Mouse (Mus musculus): ENCODE measurements around the gene Mdga1.

GRCm38 (mm10) chr17:29788573-29788972 is 181.3 kb downstream of the Mdga1 start:
- TF ChIP-seq CTCF (IDR thresholded peaks at IDR 0.05; ENCODE audit: control insufficient read depth, insufficient read depth, insufficient read length): no peak
- no peak for TF ChIP-seq MAX (IDR thresholded peaks at IDR 0.05)
